Mouse (Mus musculus) splenic B cell, adult 2 months (primary cell): ENCODE data around the gene Katnb1.
A peak's percentile ranks its signal among the peaks of the same experiment; 100 is the strongest.

Source experiments
- DNase-seq: peaks from one replicate; pipeline ENCODE4 v3.0.0-alpha.2; 2011; ENCODE audit warnings: low read depth, low spot score
- H3K27me3 ChIP-seq: 2 replicates; pipeline ENCODE4 v1.6.1; 2012; ENCODE audit warnings: mild to moderate bottlenecking, low read length, moderate library complexity, mixed read lengths; ENCODE audit not compliant: control insufficient read depth, poor library complexity, insufficient read depth, severe bottlenecking
- H3K36me3 ChIP-seq: 2 replicates; pipeline ENCODE4 v1.6.1; 2012; ENCODE audit warnings: mild to moderate bottlenecking, low read length, moderate library complexity, mixed read lengths; ENCODE audit not compliant: control insufficient read depth, poor library complexity, insufficient read depth, severe bottlenecking

The Katnb1 gene

GRCm38 (mm10) chr8:95080381-95081341 is at the start of gene Katnb1:
TSS of gene Katnb1 (plus strand) at chr8:95081186.
- Histone ChIP-seq H3K36me3 (no peaks in the 10 kb centered on the region), H3K27me3 (no peaks in the 10 kb centered on the region)
- DNase-seq = peak; percentile 99

- peak; percentile 22 for DNase-seq
- no peaks in the 10 kb centered on the region for H3K27me3 ChIP-seq
Observed at GRCm38 (mm10) chr8:95037106-95037925, 43.7 kb upstream of the Katnb1 start.

GRCm38 (mm10) chr8:95041883-95042784 is 38.9 kb upstream of the Katnb1 start:
- no peak for DNase-seq
- Histone ChIP-seq H3K36me3 (no peaks in the 10 kb centered on the region), H3K27me3 (no peaks in the 10 kb centered on the region)

More at GRCm38 (mm10) chr8:95037106-95037925, 43.7 kb upstream of the Katnb1 start:
- no peaks in the 10 kb centered on the region for H3K36me3 ChIP-seq

GRCm38 (mm10) chr8:95044811-95045210 is 36.2 kb upstream of the Katnb1 start:
- no peaks in the 10 kb centered on the region for H3K36me3 ChIP-seq
- DNase-seq = no peak

GRCm38 (mm10) chr8:95046982-95047381 is 34.0 kb upstream of the Katnb1 start:
- no peak for DNase-seq
- Histone ChIP-seq H3K27me3 (no peaks in the 10 kb centered on the region; the same call in 1 of the 2 replicates), H3K36me3 (no peaks in the 10 kb centered on the region)

More at GRCm38 (mm10) chr8:95044811-95045210, 36.2 kb upstream of the Katnb1 start:
- H3K27me3 ChIP-seq = no peaks in the 10 kb centered on the region

- no peaks in the 10 kb centered on the region; the same call in 1 of the 2 replicates for H3K27me3 ChIP-seq
- no peak for DNase-seq
- H3K36me3 ChIP-seq = no peaks in the 10 kb centered on the region
Observed at GRCm38 (mm10) chr8:95047884-95048680, 32.9 kb upstream of the Katnb1 start.

GRCm38 (mm10) chr8:95049636-95050035 is 31.4 kb upstream of the Katnb1 start:
- no peaks in the 10 kb centered on the region for H3K36me3 ChIP-seq

GRCm38 (mm10) chr8:95054438-95054837 is 26.5 kb upstream of the Katnb1 start:
- DNase-seq = no peak
- Histone ChIP-seq H3K36me3 (no peaks in the 10 kb centered on the region), H3K27me3 (no peaks in the 10 kb centered on the region; the same call in 1 of the 2 replicates)

More at GRCm38 (mm10) chr8:95049636-95050035, 31.4 kb upstream of the Katnb1 start:
- no peaks in the 10 kb centered on the region; the same call in 1 of the 2 replicates for H3K27me3 ChIP-seq
- DNase-seq = no peak

- DNase-seq = no peak
Observed at GRCm38 (mm10) chr8:95054927-95055510, 26.0 kb upstream of the Katnb1 start, which contains the start of gene Drc7. TSS of gene Drc7 (plus strand) at chr8:95055103.

GRCm38 (mm10) chr8:95056414-95056813 is 24.6 kb upstream of the Katnb1 start:
- no peak for DNase-seq
- Histone ChIP-seq H3K36me3 (no peaks in the 10 kb centered on the region), H3K27me3 (no peaks in the 10 kb centered on the region)

More at GRCm38 (mm10) chr8:95054927-95055510, 26.0 kb upstream of the Katnb1 start, which contains the start of gene Drc7:
- H3K27me3 ChIP-seq = no peaks in the 10 kb centered on the region; the same call in 1 of the 2 replicates
- no peaks in the 10 kb centered on the region for H3K36me3 ChIP-seq

GRCm38 (mm10) chr8:95058661-95059060 is 22.3 kb upstream of the Katnb1 start:
- H3K27me3 ChIP-seq = no peaks in the 10 kb centered on the region; the same call in 1 of the 2 replicates
- peak; percentile 33 for DNase-seq

GRCm38 (mm10) chr8:95059812-95060533 is 21.0 kb upstream of the Katnb1 start:
- Histone ChIP-seq H3K27me3 (no peaks in the 10 kb centered on the region; the same call in 1 of the 2 replicates), H3K36me3 (no peaks in the 10 kb centered on the region)
- DNase-seq = no peak

More at GRCm38 (mm10) chr8:95058661-95059060, 22.3 kb upstream of the Katnb1 start:
- no peaks in the 10 kb centered on the region for H3K36me3 ChIP-seq
